Mouse (Mus musculus) telencephalon, adult 2 months (tissue): ENCODE measurements at regions not wholly inside any gene's neighbourhood (a gene's known extent, or its start where the extent isn't known, plus 50 kb on each side); places are given as distances from the start of the nearest gene placed in this dataset.

Source experiments
- DNase-seq: peaks from one replicate; pipeline ENCODE4 v3.0.0-alpha.2; 2011; ENCODE audit warnings: low read depth, low spot score

DNA sequence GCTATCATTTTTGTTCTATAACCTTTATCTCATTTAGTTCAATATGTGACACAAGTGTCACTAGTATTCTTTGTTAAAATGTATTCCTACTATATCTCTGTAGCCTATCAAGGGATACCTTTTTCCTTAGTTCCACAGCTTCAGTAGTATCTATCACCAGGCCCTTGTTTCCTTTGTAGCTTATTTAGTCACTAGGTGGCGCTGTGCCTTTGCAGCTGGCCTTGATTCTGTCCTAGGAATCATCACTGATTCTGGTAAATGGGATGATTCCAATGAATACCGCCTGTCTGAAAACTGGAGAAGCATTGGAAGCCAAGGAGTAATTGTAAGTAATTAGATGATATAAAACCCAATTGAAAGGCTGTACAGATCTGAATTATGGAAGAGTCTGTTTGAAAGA lies 139.3 kb downstream of the Dcaf12l2 start:
- DNase-seq, result peak; percentile 2
